Mouse (Mus musculus) layer of hippocampus, postnatal 36 days (tissue): ENCODE results near the gene Pskh1. TPM values are rescaled to one million over a fixed set of nuclear protein-coding genes. Genes with fewer than 3 reads are reported as not detected.

Experiments
- DNase-seq, 2 experiments: peaks; one replicate each; pipeline ENCODE4 v3.0.0; 2022
- total RNA-seq, 2 experiments: library from RNA; stranded (reverse); gene quantifications; 2 replicates each; pipeline ENCODE4 v1.2.3; 2021

The Pskh1 gene
- 1 to 10 TPM; 7.7 to 8.3 TPM for total RNA-seq

- DNase-seq = peak; percentile 92 to 95
Observed at GRCm38 (mm10) chr8:105900180-105900940, at the start of gene Pskh1. Gene Pskh1, plus strand, starts transcription at chr8:105900441.

GRCm38 (mm10) chr8:105850611-105851010, 49.6 kb upstream of the Pskh1 start:
- DNase-seq = no peak

- peak; percentile 88 to 89 for DNase-seq
Observed at GRCm38 (mm10) chr8:105851651-105852143, 48.5 kb upstream of the Pskh1 start.

GRCm38 (mm10) chr8:105852146-105852729, 48.0 kb upstream of the Pskh1 start:
- no peak for DNase-seq

GRCm38 (mm10) chr8:105853178-105853577, 47.1 kb upstream of the Pskh1 start, which contains the start of gene Cenpt:
Gene Cenpt, minus strand, starts transcription at chr8:105853278.
- DNase-seq = no peak

- no peak for DNase-seq
Observed at GRCm38 (mm10) chr8:105854303-105854702, 45.9 kb upstream of the Pskh1 start.

- peak; percentile 90 for DNase-seq
Observed at GRCm38 (mm10) chr8:105854715-105855216, 45.5 kb upstream of the Pskh1 start, which contains the start of gene Thap11. Gene Thap11, plus strand, starts transcription at chr8:105855132.

- DNase-seq = peak; percentile 56 to 67
Observed at GRCm38 (mm10) chr8:105855248-105856167, 44.7 kb upstream of the Pskh1 start.

- no peak for DNase-seq
Observed at GRCm38 (mm10) chr8:105856168-105856835, 43.9 kb upstream of the Pskh1 start.

GRCm38 (mm10) chr8:105858495-105858894, 41.7 kb upstream of the Pskh1 start:
- no peak for DNase-seq

- DNase-seq = no peak
Observed at GRCm38 (mm10) chr8:105859314-105859713, 40.9 kb upstream of the Pskh1 start.

GRCm38 (mm10) chr8:105860143-105860981, 39.9 kb upstream of the Pskh1 start, which contains the start of gene Nutf2:
Gene Nutf2, plus strand, starts transcription at chr8:105860580.
- DNase-seq = peak; percentile 93 to 94

- no peak for DNase-seq
Observed at GRCm38 (mm10) chr8:105861951-105862350, 38.3 kb upstream of the Pskh1 start.

- DNase-seq = no peak
Observed at GRCm38 (mm10) chr8:105866364-105867029, 33.7 kb upstream of the Pskh1 start.

- DNase-seq = no peak
Observed at GRCm38 (mm10) chr8:105874301-105874700, 25.9 kb upstream of the Pskh1 start.

- DNase-seq = peak; percentile 82 to 85
Observed at GRCm38 (mm10) chr8:105880754-105881520, 19.3 kb upstream of the Pskh1 start, which contains the start of gene Edc4. Gene Edc4, plus strand, starts transcription at chr8:105880881.

GRCm38 (mm10) chr8:105889756-105890465, 10.3 kb upstream of the Pskh1 start:
- DNase-seq = no peak

GRCm38 (mm10) chr8:105890870-105891269, 9.4 kb upstream of the Pskh1 start:
- peak; percentile 70 to 72 for DNase-seq

- DNase-seq = no peak
Observed at GRCm38 (mm10) chr8:105892432-105892831, 7.8 kb upstream of the Pskh1 start.
